Mouse (Mus musculus) adrenal gland, adult 2 months (tissue): Measurements from ENCODE around the gene Zbtb7a. TPM values are rescaled to one million over a fixed set of nuclear protein-coding genes. Genes with fewer than 3 reads are reported as not detected.

ENCODE experiments used
- DNase-seq: peaks from one replicate; pipeline ENCODE4 v3.0.0; 2021
- polyA plus RNA-seq: library from polyadenylated mRNA; depleted of rRNA; stranded (reverse); fragments of >200 nt; gene quantifications from 2 replicates; pipeline ENCODE4 v1.2.3, GENCODE M21; 2012
- total RNA-seq, 2 experiments: library from RNA; stranded (reverse); gene quantifications; 2 replicates each; pipeline ENCODE4 v1.2.3; 2021

Zbtb7a gene
- total and polyA plus RNA-seq, 3 experiments = 62.9 to 158 (median 80.9) TPM

GRCm38 (mm10) chr10:81138821-81139528, 4.0 kb downstream of the Zbtb7a start:
- peak; percentile 30 for DNase-seq

GRCm38 (mm10) chr10:81139529-81139846, 4.5 kb downstream of the Zbtb7a start:
- peak; percentile 18 for DNase-seq

GRCm38 (mm10) chr10:81140005-81140404, 5.0 kb downstream of the Zbtb7a start:
- peak; percentile 49 for DNase-seq

- peak; percentile 59 for DNase-seq
Measured at GRCm38 (mm10) chr10:81140717-81141454, 5.9 kb downstream of the Zbtb7a start.

- DNase-seq = no peak
Measured at GRCm38 (mm10) chr10:81141455-81142210, 6.6 kb downstream of the Zbtb7a start.

- peak; percentile 81 for DNase-seq
Measured at GRCm38 (mm10) chr10:81142551-81142981, 7.5 kb downstream of the Zbtb7a start.

- peak; percentile 84 for DNase-seq
Measured at GRCm38 (mm10) chr10:81143157-81143633, 8.2 kb downstream of the Zbtb7a start.

GRCm38 (mm10) chr10:81143845-81144437, 8.9 kb downstream of the Zbtb7a start:
- peak; percentile 24 for DNase-seq

GRCm38 (mm10) chr10:81144667-81145066, 9.6 kb downstream of the Zbtb7a start:
- DNase-seq = peak; percentile 61

- no peak for DNase-seq
Measured at GRCm38 (mm10) chr10:81145307-81145706, 10.3 kb downstream of the Zbtb7a start.

GRCm38 (mm10) chr10:81145778-81146177, 10.8 kb downstream of the Zbtb7a start:
- peak; percentile 19 for DNase-seq

- DNase-seq = peak; percentile 78
Measured at GRCm38 (mm10) chr10:81146296-81146695, 11.3 kb downstream of the Zbtb7a start.

- no peak for DNase-seq
Measured at GRCm38 (mm10) chr10:81151261-81151660, 16.2 kb downstream of the Zbtb7a start.

GRCm38 (mm10) chr10:81152609-81153008, 17.6 kb downstream of the Zbtb7a start:
- DNase-seq = no peak

- no peak for DNase-seq
Measured at GRCm38 (mm10) chr10:81154313-81154712, 19.3 kb downstream of the Zbtb7a start.

GRCm38 (mm10) chr10:81154736-81155135, 19.7 kb downstream of the Zbtb7a start:
- DNase-seq = no peak

- peak; percentile 65 for DNase-seq
Measured at GRCm38 (mm10) chr10:81161602-81162317, 26.7 kb downstream of the Zbtb7a start.

- no peak for DNase-seq
Measured at GRCm38 (mm10) chr10:81162318-81162652, 27.3 kb downstream of the Zbtb7a start.

GRCm38 (mm10) chr10:81165118-81165517, 30.1 kb downstream of the Zbtb7a start:
- peak; percentile 18 for DNase-seq

GRCm38 (mm10) chr10:81167200-81168086, 32.4 kb downstream of the Zbtb7a start, which contains the start of gene Pias4:
TSS of gene Pias4 (minus strand) at chr10:81167923.
- peak; percentile 100 for DNase-seq

GRCm38 (mm10) chr10:81168087-81168431, 33.0 kb downstream of the Zbtb7a start:
- no peak for DNase-seq
